Mouse (Mus musculus): ENCODE measurements at regions not wholly inside any gene's neighbourhood (a gene's known extent, or its start where the extent isn't known, plus 50 kb on each side); places are given as distances from the start of the nearest gene placed in this dataset.
"Not testable (repeated sequence)": the region's sequence is repeated elsewhere in the genome, so short reads cannot be mapped to it uniquely, and the experiment has no call there.

DNA sequence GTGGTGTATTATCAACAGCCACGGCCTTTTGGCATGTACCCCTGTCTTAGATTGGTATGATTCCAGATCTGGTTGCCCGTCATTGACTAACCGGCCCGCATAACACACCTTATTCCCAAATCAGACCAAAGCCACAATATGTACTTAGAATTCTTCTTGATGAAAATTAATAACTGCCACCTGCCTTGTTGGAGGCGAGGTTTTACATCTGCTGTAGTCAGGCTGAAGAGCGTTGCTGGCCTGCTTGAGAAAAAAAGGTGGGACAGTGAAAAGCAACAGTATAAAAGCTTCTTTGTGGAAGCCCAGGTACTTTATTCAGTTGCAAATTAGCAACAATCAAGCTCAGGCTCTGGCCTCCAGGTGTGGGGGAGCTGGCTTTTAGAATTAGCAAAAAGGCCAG, 223.6 kb upstream of the Car8 start:
- not testable (repeated sequence) for H3K4me1 ChIP-seq (replicated peaks; ENCODE audit: control insufficient read depth, insufficient read depth, low read length); H3K27ac ChIP-seq (ENCODE audit: low read length); H3K36me3 ChIP-seq (ENCODE audit: control insufficient read depth, insufficient read depth); H3K4me2 ChIP-seq (ENCODE audit: low read length); H3K9ac ChIP-seq (replicated peaks; ENCODE audit: low read depth, low read length); ATAC-seq; H3K27me3 ChIP-seq (replicated peaks; ENCODE audit: control insufficient read depth, insufficient read depth, low read length); H3K9me3 ChIP-seq (ENCODE audit: control insufficient read depth, low read length); H3K4me3 ChIP-seq (replicated peaks; ENCODE audit: low read length)
- 94% methylated on average over 6 of the region's 6 CpGs for WGBS

DNA sequence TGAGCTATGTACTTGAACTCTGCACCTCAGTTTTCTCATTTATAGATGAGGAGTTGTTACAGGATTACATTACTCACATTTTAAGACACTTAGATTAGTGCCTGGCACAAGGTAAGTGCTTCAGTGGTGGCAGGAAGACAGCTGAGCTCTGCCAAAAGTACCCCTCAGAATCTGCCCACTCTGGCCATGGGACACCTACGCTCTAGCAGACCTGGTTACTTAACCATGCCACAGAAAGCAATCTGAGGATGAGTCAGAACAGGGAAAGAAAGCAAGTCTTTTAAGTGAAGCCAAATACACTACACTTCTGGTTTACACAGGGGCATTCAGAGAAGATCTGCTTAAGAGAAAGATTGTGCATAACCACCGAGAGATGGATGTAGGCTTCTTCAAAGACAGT, 215.5 kb upstream of the Car8 start:
- H3K36me3 ChIP-seq (ENCODE audit: control insufficient read depth, insufficient read depth) = no peaks in the 10 kb centered on the region
- no peaks in the 10 kb centered on the region for H3K9me3 ChIP-seq (ENCODE audit: control insufficient read depth, low read length)
- no peaks in the 10 kb centered on the region for H3K4me1 ChIP-seq (replicated peaks; ENCODE audit: control insufficient read depth, insufficient read depth, low read length)
- H3K27ac ChIP-seq (ENCODE audit: low read length) = no peak overlapping the region
- ATAC-seq = no peak
- 93% methylated on average over 2 of the region's 2 CpGs for WGBS
- no peak overlapping the region for H3K4me2 ChIP-seq (ENCODE audit: low read length)
- no peak overlapping the region for H3K4me3 ChIP-seq (replicated peaks; ENCODE audit: low read length)
- no peak overlapping the region for H3K9ac ChIP-seq (replicated peaks; ENCODE audit: low read depth, low read length)
- no peaks in the 10 kb centered on the region for H3K27me3 ChIP-seq (replicated peaks; ENCODE audit: control insufficient read depth, insufficient read depth, low read length)

DNA sequence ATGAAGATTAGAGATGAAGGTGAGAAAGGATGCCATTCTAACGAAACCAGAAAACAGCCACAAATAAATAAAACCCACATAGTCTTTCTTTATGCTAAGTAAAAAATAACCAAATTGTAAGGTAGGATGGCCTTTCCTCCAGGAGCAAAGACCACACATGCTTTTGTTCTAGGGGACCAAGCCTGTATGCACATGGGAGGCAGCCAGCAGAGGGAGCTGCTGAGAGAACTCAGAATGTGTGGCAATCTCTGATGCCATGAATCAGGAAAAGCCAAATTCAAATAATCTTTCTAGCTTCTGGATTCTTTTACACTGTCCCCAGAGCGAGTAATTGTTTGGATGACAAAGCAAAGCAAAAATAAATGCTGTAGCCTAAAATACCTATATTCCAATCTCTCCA, 193.6 kb upstream of the Car8 start:
- Histone ChIP-seq H3K4me1 (replicated peaks; ENCODE audit: control insufficient read depth, insufficient read depth, low read length) (peaks cover 5% of the 10 kb centered on the region; the same call in 1 of the 2 replicates), H3K9ac (replicated peaks; ENCODE audit: low read depth, low read length) (no peak overlapping the region), H3K4me3 (replicated peaks; ENCODE audit: low read length) (no peak overlapping the region), H3K36me3 (ENCODE audit: control insufficient read depth, insufficient read depth) (no peaks in the 10 kb centered on the region), H3K27me3 (replicated peaks; ENCODE audit: control insufficient read depth, insufficient read depth, low read length) (no peaks in the 10 kb centered on the region), H3K4me2 (ENCODE audit: low read length) (no peak overlapping the region), H3K27ac (ENCODE audit: low read length) (no peak overlapping the region), H3K9me3 (ENCODE audit: control insufficient read depth, low read length) (no peaks in the 10 kb centered on the region)
- peak; percentile 46; the same call in 1 of the 2 replicates for ATAC-seq
- WGBS = 57% methylated on average over 2 of the region's 2 CpGs

DNA sequence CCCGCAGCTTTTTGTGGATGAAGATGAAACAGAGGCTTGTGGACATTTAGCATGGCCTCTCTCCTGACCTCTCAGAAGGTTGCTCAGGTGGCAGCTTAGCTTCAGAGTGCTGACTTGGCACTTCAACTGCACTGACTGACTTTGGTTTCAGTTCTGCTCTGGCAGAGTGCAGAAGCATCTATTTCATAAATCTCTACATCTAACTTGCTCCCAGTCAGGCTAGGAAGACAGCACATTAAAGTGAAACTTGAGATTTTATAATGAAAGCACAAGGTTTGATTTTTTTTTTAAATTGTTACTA, 192.1 kb upstream of the Car8 start:
- Histone ChIP-seq H3K27ac (ENCODE audit: low read length) (no peak overlapping the region), H3K4me1 (replicated peaks; ENCODE audit: control insufficient read depth, insufficient read depth, low read length) (peaks cover 5% of the 10 kb centered on the region; the same call in 1 of the 2 replicates), H3K9me3 (ENCODE audit: control insufficient read depth, low read length) (no peaks in the 10 kb centered on the region), H3K4me2 (ENCODE audit: low read length) (no peak overlapping the region), H3K27me3 (replicated peaks; ENCODE audit: control insufficient read depth, insufficient read depth, low read length) (no peaks in the 10 kb centered on the region), H3K9ac (replicated peaks; ENCODE audit: low read depth, low read length) (no peak overlapping the region), H3K4me3 (replicated peaks; ENCODE audit: low read length) (no peak overlapping the region), H3K36me3 (ENCODE audit: control insufficient read depth, insufficient read depth) (no peaks in the 10 kb centered on the region)
- WGBS = 40% methylated on average over 1 of the region's 1 CpGs
- ATAC-seq = no peak; the same call in 1 of the 2 replicates

- Histone ChIP-seq H3K4me1 (replicated peaks; ENCODE audit: control insufficient read depth, insufficient read depth, low read length) (peaks cover 5% of the 10 kb centered on the region; the same call in 1 of the 2 replicates), H3K9ac (replicated peaks; ENCODE audit: low read depth, low read length) (no peak overlapping the region), H3K4me3 (replicated peaks; ENCODE audit: low read length) (no peak overlapping the region), H3K36me3 (ENCODE audit: control insufficient read depth, insufficient read depth) (no peaks in the 10 kb centered on the region), H3K9me3 (ENCODE audit: control insufficient read depth, low read length) (no peaks in the 10 kb centered on the region), H3K27ac (ENCODE audit: low read length) (no peak overlapping the region), H3K27me3 (replicated peaks; ENCODE audit: control insufficient read depth, insufficient read depth, low read length) (no peaks in the 10 kb centered on the region), H3K4me2 (ENCODE audit: low read length) (no peak overlapping the region)
- 63% methylated on average over 4 of the region's 4 CpGs for WGBS
- peak; percentile 78 for ATAC-seq
These were observed 191.6 kb upstream of the Car8 start for GRCm38 (mm10) chr4:8430269-8431031.

DNA sequence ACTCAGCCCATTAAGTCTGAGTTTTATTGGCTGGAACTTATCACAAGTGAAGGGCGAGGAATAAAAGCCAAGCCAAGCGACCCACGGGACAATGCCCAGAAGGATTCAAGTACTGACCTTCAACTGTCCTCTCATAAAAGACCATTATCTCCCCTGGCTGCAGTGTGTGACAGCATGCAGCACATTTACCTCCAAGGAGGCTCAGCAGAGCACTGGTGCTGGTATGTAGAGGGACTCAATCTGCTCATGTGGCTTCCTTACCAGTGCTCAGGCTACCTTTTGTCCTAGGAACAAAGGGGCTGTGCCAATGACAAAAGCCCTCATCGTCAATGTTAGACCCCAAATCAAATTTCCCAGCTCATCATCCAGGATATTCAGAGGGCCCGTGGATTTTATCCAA, 190.9 kb upstream of the Car8 start:
- 41% methylated on average over 5 of the region's 5 CpGs for WGBS
- Histone ChIP-seq H3K27me3 (replicated peaks; ENCODE audit: control insufficient read depth, insufficient read depth, low read length) (no peaks in the 10 kb centered on the region), H3K4me3 (replicated peaks; ENCODE audit: low read length) (no peak overlapping the region), H3K27ac (ENCODE audit: low read length) (no peak overlapping the region), H3K36me3 (ENCODE audit: control insufficient read depth, insufficient read depth) (no peaks in the 10 kb centered on the region), H3K9me3 (ENCODE audit: control insufficient read depth, low read length) (no peaks in the 10 kb centered on the region), H3K4me1 (replicated peaks; ENCODE audit: control insufficient read depth, insufficient read depth, low read length) (peaks cover 5% of the 10 kb centered on the region; the same call in 1 of the 2 replicates), H3K4me2 (ENCODE audit: low read length) (no peak overlapping the region), H3K9ac (replicated peaks; ENCODE audit: low read depth, low read length) (no peak overlapping the region)
- no peak for ATAC-seq

- no peak overlapping the region for H3K27ac ChIP-seq (ENCODE audit: low read length)
- no peaks in the 10 kb centered on the region for H3K27me3 ChIP-seq (replicated peaks; ENCODE audit: control insufficient read depth, insufficient read depth, low read length)
- H3K4me1 ChIP-seq (replicated peaks; ENCODE audit: control insufficient read depth, insufficient read depth, low read length) = peaks cover 5% of the 10 kb centered on the region; the same call in 1 of the 2 replicates
- no peak for ATAC-seq
- H3K4me2 ChIP-seq (ENCODE audit: low read length) = no peak overlapping the region
- H3K9ac ChIP-seq (replicated peaks; ENCODE audit: low read depth, low read length) = no peak overlapping the region
- H3K36me3 ChIP-seq (ENCODE audit: control insufficient read depth, insufficient read depth) = no peaks in the 10 kb centered on the region
- 82% methylated on average over 11 of the region's 11 CpGs for WGBS
- no peak overlapping the region for H3K4me3 ChIP-seq (replicated peaks; ENCODE audit: low read length)
- no peaks in the 10 kb centered on the region for H3K9me3 ChIP-seq (ENCODE audit: control insufficient read depth, low read length)
These were observed 190.0 kb upstream of the Car8 start for GRCm38 (mm10) chr4:8428629-8429523.

DNA sequence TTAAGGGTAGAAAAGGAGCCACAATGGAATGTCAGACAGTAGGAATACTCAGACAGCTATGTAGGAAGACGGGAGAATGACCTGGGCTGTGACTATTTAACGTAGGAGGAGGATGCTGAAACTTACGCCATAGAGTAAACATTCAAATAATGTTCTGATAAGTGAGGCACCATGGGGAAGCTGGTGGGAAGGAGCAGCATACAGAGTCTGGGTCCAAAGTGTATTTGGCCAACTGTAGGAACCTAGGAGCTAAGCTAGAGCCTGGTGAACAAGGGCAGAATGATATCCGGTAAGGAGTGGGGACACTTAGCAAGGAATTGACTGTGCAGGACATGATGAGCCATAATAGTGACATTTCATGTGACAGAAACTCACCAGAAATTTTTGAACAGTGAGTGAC, 189.0 kb upstream of the Car8 start:
- no peak overlapping the region for H3K27ac ChIP-seq (ENCODE audit: low read length)
- no peak overlapping the region for H3K4me2 ChIP-seq (ENCODE audit: low read length)
- no peaks in the 10 kb centered on the region for H3K27me3 ChIP-seq (replicated peaks; ENCODE audit: control insufficient read depth, insufficient read depth, low read length)
- H3K4me1 ChIP-seq (replicated peaks; ENCODE audit: control insufficient read depth, insufficient read depth, low read length) = peaks cover 8% of the 10 kb centered on the region; the same call in 1 of the 2 replicates
- H3K36me3 ChIP-seq (ENCODE audit: control insufficient read depth, insufficient read depth) = no peaks in the 10 kb centered on the region
- no peaks in the 10 kb centered on the region for H3K9me3 ChIP-seq (ENCODE audit: control insufficient read depth, low read length)
- H3K9ac ChIP-seq (replicated peaks; ENCODE audit: low read depth, low read length) = no peak overlapping the region
- no peak overlapping the region for H3K4me3 ChIP-seq (replicated peaks; ENCODE audit: low read length)
- WGBS = 89% methylated on average over 4 of the region's 4 CpGs
- no peak for ATAC-seq

DNA sequence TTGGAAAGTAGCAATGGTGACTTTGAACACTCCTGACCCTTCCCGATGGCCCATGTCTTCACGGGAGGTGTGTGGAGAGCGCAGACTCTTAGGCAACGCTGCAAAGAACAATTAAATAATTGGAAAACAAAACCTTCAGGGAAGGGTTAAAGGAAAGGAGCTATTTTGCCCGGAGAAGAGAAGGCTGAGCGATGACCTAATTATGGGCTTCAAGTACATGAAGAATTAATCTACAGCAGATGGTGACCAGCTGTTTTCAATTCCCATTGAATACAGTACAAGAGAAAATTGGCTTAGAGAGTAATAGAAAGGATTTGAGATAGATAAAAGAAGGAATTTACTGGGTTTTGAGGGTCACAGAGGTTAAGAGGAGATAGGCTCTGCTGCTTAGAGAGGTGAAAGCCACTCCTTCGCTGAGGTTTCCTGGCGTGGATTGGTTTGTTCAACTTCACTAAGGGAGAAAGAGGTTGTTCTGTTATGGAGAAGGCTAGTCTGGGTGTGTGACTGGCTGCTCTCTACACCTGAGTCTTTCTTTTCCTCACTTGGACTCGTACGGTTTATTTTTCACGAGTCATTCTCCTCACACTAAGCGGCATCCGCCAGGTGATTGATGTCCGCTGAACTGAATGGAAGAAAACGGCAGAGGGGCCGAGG, 184.7 kb upstream of the Car8 start:
- no peak for ATAC-seq
- H3K4me3 ChIP-seq (replicated peaks; ENCODE audit: low read length) = no peak overlapping the region
- H3K36me3 ChIP-seq (ENCODE audit: control insufficient read depth, insufficient read depth) = no peaks in the 10 kb centered on the region
- H3K27ac ChIP-seq (ENCODE audit: low read length) = no peak overlapping the region
- peaks cover 2% of the 10 kb centered on the region; the same call in 1 of the 2 replicates for H3K4me1 ChIP-seq (replicated peaks; ENCODE audit: control insufficient read depth, insufficient read depth, low read length)
- H3K9ac ChIP-seq (replicated peaks; ENCODE audit: low read depth, low read length) = no peak overlapping the region
- H3K27me3 ChIP-seq (replicated peaks; ENCODE audit: control insufficient read depth, insufficient read depth, low read length) = no peaks in the 10 kb centered on the region
- WGBS = 50% methylated on average over 16 of the region's 16 CpGs
- H3K9me3 ChIP-seq (ENCODE audit: control insufficient read depth, low read length) = no peaks in the 10 kb centered on the region
- H3K4me2 ChIP-seq (ENCODE audit: low read length) = no peak overlapping the region
